ENCODE assay signal across 13 mouse cellular contexts in genomic region chr9:118731650-118732049, GRCm38 (mm10).
DNase-seq lines count a peak whose midpoint lies in the region; ATAC-seq lines count a peak whose summit lies in the region.
"Had no signal": no experiment of that assay in that cellular context is flagged by ENCODE, and none has a peak within 500 bp of the region (broad histone marks: within the 10 kb centered on the region; RNA-seq: fewer than 3 reads in every experiment).

No protein-coding gene starts in this region.

- no peak for ATAC-seq in forebrain, embryonic 14.5 days
- ATAC-seq in forebrain, embryonic 16.5 days, result no peak
- ATAC-seq in heart, embryonic 16.5 days (replicated peaks; ENCODE audit: extremely low read depth, insufficient read depth, low FRiP score), result peak; percentile 57
- ATAC-seq in lung, embryonic 16.5 days (ENCODE audit: low read depth), result peak; percentile 82
- no peak for ATAC-seq in granulocyte monocyte progenitor cell, adult 5-6 weeks (replicated peaks; ENCODE audit: poor library complexity, severe bottlenecking)
- ATAC-seq in midbrain, embryonic 15.5 days (replicated peaks), result no peak

- H3K4me1 ChIP-seq in forebrain, embryonic 14.5 days (ENCODE audit: control insufficient read depth, insufficient read depth, low read length), result no peaks in the 10 kb centered on the region; the same call in 1 of the 2 replicates
- H3K4me1 ChIP-seq in forebrain, embryonic 16.5 days (replicated peaks; ENCODE audit: control insufficient read depth, insufficient read depth, low read length), result no peaks in the 10 kb centered on the region
- peaks cover 37% of the 10 kb centered on the region for H3K4me1 ChIP-seq in heart, embryonic 16.5 days (ENCODE audit: control insufficient read depth, insufficient read depth, low read length)
- H3K4me1 ChIP-seq in lung, embryonic 16.5 days (replicated peaks; ENCODE audit: control insufficient read depth, insufficient read depth, low read length), result peaks cover 19% of the 10 kb centered on the region
- H3K4me1 ChIP-seq in midbrain, embryonic 15.5 days, result no peaks in the 10 kb centered on the region
- H3K4me1 ChIP-seq in hindbrain, embryonic 10.5 days (replicated peaks), result peaks cover 25% of the 10 kb centered on the region

- 81% methylated on average over 6 of the region's 6 CpGs for WGBS in forebrain, embryonic 14.5 days
- WGBS in forebrain, embryonic 16.5 days, result 72% methylated on average over 6 of the region's 6 CpGs
- WGBS in heart, embryonic 16.5 days, result 11% methylated on average over 6 of the region's 6 CpGs
- WGBS in lung, embryonic 16.5 days, result 18% methylated on average over 6 of the region's 6 CpGs
- WGBS in midbrain, embryonic 15.5 days, result 85% methylated on average over 6 of the region's 6 CpGs
- WGBS in hindbrain, embryonic 10.5 days, result 75% methylated on average over 6 of the region's 6 CpGs

- H3K9me3 ChIP-seq in forebrain, embryonic 14.5 days (replicated peaks; ENCODE audit: control insufficient read depth, low read length), result no peaks in the 10 kb centered on the region
- H3K9me3 ChIP-seq in forebrain, embryonic 16.5 days (ENCODE audit: control insufficient read depth, low read length), result no peaks in the 10 kb centered on the region
- H3K9me3 ChIP-seq in heart, embryonic 16.5 days (replicated peaks; ENCODE audit: control insufficient read depth, low read length), result no peaks in the 10 kb centered on the region
- H3K9me3 ChIP-seq in lung, embryonic 16.5 days (ENCODE audit: control insufficient read depth, low read length), result no peaks in the 10 kb centered on the region
- H3K9me3 ChIP-seq in midbrain, embryonic 15.5 days, result no peaks in the 10 kb centered on the region
- no peaks in the 10 kb centered on the region for H3K9me3 ChIP-seq in hindbrain, embryonic 10.5 days
- H3K9me3 ChIP-seq: forebrain, embryonic 10.5 days had no signal

- peak; percentile 11 for DNase-seq in forebrain, embryonic 14.5 days (ENCODE audit: low spot score)
- peak; percentile 3 for DNase-seq in NIH3T3 (ENCODE audit: low read depth)
- DNase-seq in hindbrain, embryonic 10.5 days (ENCODE audit: low spot score), result no peak
- DNase-seq: cerebellum, postnatal 36 days; kidney, adult 18-20 months; layer of hippocampus, postnatal 36 days; retina, postnatal 1 day had no signal

- H3K27ac ChIP-seq in forebrain, embryonic 14.5 days (ENCODE audit: low read depth, low read length), result no peak overlapping the region
- no peak overlapping the region for H3K27ac ChIP-seq in forebrain, embryonic 16.5 days (ENCODE audit: low read length)
- peak overlapping the region; percentile 90 for H3K27ac ChIP-seq in heart, embryonic 16.5 days (ENCODE audit: low read length)
- peak overlapping the region; percentile 88 for H3K27ac ChIP-seq in lung, embryonic 16.5 days (ENCODE audit: low read length)
- H3K27ac ChIP-seq in midbrain, embryonic 15.5 days, result no peak overlapping the region
- no peak overlapping the region for H3K27ac ChIP-seq in hindbrain, embryonic 10.5 days
- H3K27ac ChIP-seq: forebrain, embryonic 10.5 days had no signal

- H3K36me3 ChIP-seq in forebrain, embryonic 14.5 days (ENCODE audit: control insufficient read depth, insufficient read depth, low read length), result no peaks in the 10 kb centered on the region
- no peaks in the 10 kb centered on the region for H3K36me3 ChIP-seq in forebrain, embryonic 16.5 days (ENCODE audit: control insufficient read depth, insufficient read depth)
- no peaks in the 10 kb centered on the region for H3K36me3 ChIP-seq in heart, embryonic 16.5 days (ENCODE audit: control insufficient read depth, insufficient read depth)
- no peaks in the 10 kb centered on the region for H3K36me3 ChIP-seq in lung, embryonic 16.5 days (ENCODE audit: control insufficient read depth, insufficient read depth, low read length)
- H3K36me3 ChIP-seq in midbrain, embryonic 15.5 days (replicated peaks), result no peaks in the 10 kb centered on the region
- H3K36me3 ChIP-seq in hindbrain, embryonic 10.5 days, result no peaks in the 10 kb centered on the region
- H3K36me3 ChIP-seq: forebrain, embryonic 10.5 days had no signal

- H3K4me3 ChIP-seq in forebrain, embryonic 14.5 days (ENCODE audit: low read depth, low read length), result no peak overlapping the region
- H3K4me3 ChIP-seq in forebrain, embryonic 16.5 days (replicated peaks; ENCODE audit: low read length), result no peak overlapping the region
- no peak overlapping the region for H3K4me3 ChIP-seq in heart, embryonic 16.5 days (ENCODE audit: low read length)
- H3K4me3 ChIP-seq in lung, embryonic 16.5 days (ENCODE audit: low read length), result no peak overlapping the region
- H3K4me3 ChIP-seq in midbrain, embryonic 15.5 days, result no peak overlapping the region
- no peak overlapping the region for H3K4me3 ChIP-seq in hindbrain, embryonic 10.5 days
- H3K4me3 ChIP-seq: forebrain, embryonic 10.5 days had no signal

- H3K4me2 ChIP-seq in forebrain, embryonic 14.5 days (ENCODE audit: low read length), result no peak overlapping the region
- no peak overlapping the region for H3K4me2 ChIP-seq in forebrain, embryonic 16.5 days (ENCODE audit: low read length)
- H3K4me2 ChIP-seq in heart, embryonic 16.5 days (ENCODE audit: low read depth, low read length), result 0 out of 2 replicates have a peak overlapping the region, but pooled peaks have one; percentile 18
- H3K4me2 ChIP-seq in lung, embryonic 16.5 days (ENCODE audit: low read depth, low read length), result peak overlapping the region; percentile 21; the same call in 1 of the 2 replicates
- no peak overlapping the region for H3K4me2 ChIP-seq in midbrain, embryonic 15.5 days

- no peak overlapping the region for H3K9ac ChIP-seq in forebrain, embryonic 14.5 days (ENCODE audit: low read length)
- H3K9ac ChIP-seq in forebrain, embryonic 16.5 days (replicated peaks; ENCODE audit: low read depth, low read length), result no peak overlapping the region
- H3K9ac ChIP-seq in heart, embryonic 16.5 days (ENCODE audit: low read length), result no peak overlapping the region; the same call in 1 of the 2 replicates
- no peak overlapping the region for H3K9ac ChIP-seq in lung, embryonic 16.5 days (ENCODE audit: low read length)
- H3K9ac ChIP-seq in midbrain, embryonic 15.5 days, result no peak overlapping the region

- no peaks in the 10 kb centered on the region for H3K27me3 ChIP-seq in forebrain, embryonic 14.5 days (replicated peaks; ENCODE audit: control insufficient read depth, insufficient read depth, low read length)
- H3K27me3 ChIP-seq in forebrain, embryonic 16.5 days (replicated peaks; ENCODE audit: control insufficient read depth, insufficient read depth, low read length), result no peaks in the 10 kb centered on the region
- H3K27me3 ChIP-seq in heart, embryonic 16.5 days (ENCODE audit: control insufficient read depth, insufficient read depth, low read length), result no peaks in the 10 kb centered on the region
- no peaks in the 10 kb centered on the region for H3K27me3 ChIP-seq in lung, embryonic 16.5 days (ENCODE audit: control insufficient read depth, insufficient read depth, low read depth, low read length)
- no peaks in the 10 kb centered on the region for H3K27me3 ChIP-seq in midbrain, embryonic 15.5 days (replicated peaks)
- H3K27me3 ChIP-seq in hindbrain, embryonic 10.5 days (ENCODE audit: insufficient read depth, poor library complexity, severe bottlenecking), result no peaks in the 10 kb centered on the region

Comparison
In these comparisons a context has a peak if more than half of its experiments do, and no peak if none do; other contexts are left out.
1. ATAC-seq: peak in heart, embryonic 16.5 days (single experiment) and lung, embryonic 16.5 days (single experiment); none in forebrain, embryonic 14.5 days (single experiment), forebrain, embryonic 16.5 days (single experiment), granulocyte monocyte progenitor cell, adult 5-6 weeks (single experiment) and midbrain, embryonic 15.5 days (single experiment).
2. H3K27ac ChIP-seq: peak in heart, embryonic 16.5 days (single experiment) and lung, embryonic 16.5 days (single experiment); none in forebrain, embryonic 14.5 days (single experiment), forebrain, embryonic 16.5 days (single experiment), midbrain, embryonic 15.5 days (single experiment) and hindbrain, embryonic 10.5 days (single experiment).
3. H3K4me2 ChIP-seq: peak in heart, embryonic 16.5 days (single experiment) and lung, embryonic 16.5 days (single experiment); none in forebrain, embryonic 14.5 days (single experiment), forebrain, embryonic 16.5 days (single experiment) and midbrain, embryonic 15.5 days (single experiment).